Mouse (Mus musculus) thymus, postnatal 0 days (tissue): Measurements from ENCODE around the gene Lrrc17. TPM values are rescaled to one million over a fixed set of nuclear protein-coding genes. Genes with fewer than 3 reads are reported as not detected.
"Not testable (repeated sequence)": the region's sequence is repeated elsewhere in the genome, so short reads cannot be mapped to it uniquely, and the experiment has no call there.

Experiments
- DNase-seq: peaks from one replicate; pipeline ENCODE4 v3.0.0-alpha.2; 2015; ENCODE audit warnings: low spot score
- polyA plus RNA-seq: library from polyadenylated mRNA; unstranded; fragments of >200 nt; fragmentation: Nextera tagmentation; extraction: Ambion mirVana; gene quantifications from 2 replicates; pipeline ENCODE4 v1.2.1, GENCODE M21; 2015

Gene Lrrc17
- polyA plus RNA-seq, 1 experiment from 2014 or later: 10.6 TPM

DNA sequence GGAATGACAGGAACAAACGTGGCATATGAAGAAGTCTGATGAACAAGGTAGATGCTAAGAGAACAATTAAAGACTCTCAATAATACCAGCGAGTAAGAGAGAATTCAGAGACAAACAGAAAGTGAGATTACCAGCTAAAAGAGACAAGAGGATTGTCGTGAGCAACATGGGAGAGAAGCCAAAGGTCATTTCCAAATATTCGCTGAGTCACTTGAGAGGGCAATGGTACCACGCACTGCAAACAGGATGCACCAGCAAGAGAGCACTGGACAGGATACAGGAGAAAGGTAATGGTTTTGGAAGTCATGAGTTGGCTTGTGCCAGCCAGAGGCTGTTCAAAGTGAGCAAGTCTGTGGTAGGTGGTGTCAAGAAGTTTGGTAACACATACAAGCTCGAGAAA lies 62.6 kb downstream of the Lrrc17 start:
- no peak for DNase-seq

DNA sequence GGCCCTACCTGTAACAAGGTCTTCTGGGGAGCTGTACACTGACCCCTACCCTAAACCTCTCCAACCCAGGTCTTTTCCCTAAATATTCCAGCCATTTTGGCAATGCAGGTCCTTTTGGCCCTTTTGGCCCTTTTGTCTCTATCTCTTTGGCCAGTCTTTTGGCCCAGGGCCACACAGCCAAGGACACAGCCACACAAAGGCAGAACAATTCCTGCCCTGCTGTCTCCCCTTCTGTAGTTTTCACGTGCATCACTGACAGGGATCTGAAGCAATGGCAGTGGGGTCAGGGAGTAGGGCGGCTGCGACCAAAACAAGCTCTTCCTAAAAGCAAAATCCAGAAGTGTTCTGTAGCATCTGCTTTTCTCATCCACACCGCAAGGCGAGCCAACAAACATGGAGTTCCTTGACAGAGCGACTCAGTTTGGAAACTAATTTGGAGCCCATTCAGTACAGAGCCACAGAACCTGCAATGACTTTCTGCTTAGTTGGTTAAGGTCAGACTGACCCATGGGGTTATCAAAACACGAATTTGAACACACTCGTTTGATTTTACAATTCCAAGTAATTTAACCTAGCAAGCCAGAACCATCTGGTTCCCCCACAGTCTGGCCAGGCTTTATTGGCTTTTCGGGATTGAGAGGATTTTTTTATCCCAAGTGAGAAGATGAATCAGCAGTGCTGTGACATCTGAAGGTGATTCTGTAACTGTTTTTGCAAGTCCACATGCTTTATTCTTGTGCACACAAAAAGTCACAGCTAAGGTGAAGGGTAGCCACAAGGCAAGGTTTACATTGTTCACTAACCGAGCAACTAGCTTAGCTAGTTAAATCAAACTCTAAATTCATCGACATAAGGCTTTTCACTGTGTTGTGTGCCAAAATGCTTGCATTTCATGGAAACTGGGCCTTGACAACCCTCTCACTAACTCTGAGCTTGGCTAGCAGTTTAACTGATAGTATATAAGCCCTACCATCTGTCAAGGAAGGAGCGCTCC lies 65.2 kb downstream of the Lrrc17 start:
- DNase-seq: no peak

- no peak for DNase-seq
These were observed 67.6 kb downstream of the Lrrc17 start for GRCm38 (mm10) chr5:21610996-21611395.

DNA sequence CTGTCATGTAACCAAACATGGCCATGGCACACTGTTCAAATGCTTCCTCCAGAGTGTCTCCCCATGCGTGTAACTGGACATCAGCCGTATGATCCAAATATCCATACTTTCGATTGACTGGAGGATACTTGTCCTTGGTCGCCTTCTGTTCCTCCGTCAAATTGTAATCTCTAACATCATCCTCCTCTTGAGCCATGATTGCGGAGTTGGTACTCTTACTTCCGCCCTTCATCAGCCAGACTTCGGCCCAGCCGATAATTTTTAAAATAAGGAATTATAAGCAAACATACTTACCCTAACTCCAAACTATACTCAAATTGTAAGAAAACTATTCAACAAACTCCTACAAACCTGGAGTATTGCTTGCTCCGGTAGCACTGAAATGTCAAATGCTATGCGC lies 70.9 kb downstream of the Lrrc17 start:
- not testable (repeated sequence) for DNase-seq

DNA sequence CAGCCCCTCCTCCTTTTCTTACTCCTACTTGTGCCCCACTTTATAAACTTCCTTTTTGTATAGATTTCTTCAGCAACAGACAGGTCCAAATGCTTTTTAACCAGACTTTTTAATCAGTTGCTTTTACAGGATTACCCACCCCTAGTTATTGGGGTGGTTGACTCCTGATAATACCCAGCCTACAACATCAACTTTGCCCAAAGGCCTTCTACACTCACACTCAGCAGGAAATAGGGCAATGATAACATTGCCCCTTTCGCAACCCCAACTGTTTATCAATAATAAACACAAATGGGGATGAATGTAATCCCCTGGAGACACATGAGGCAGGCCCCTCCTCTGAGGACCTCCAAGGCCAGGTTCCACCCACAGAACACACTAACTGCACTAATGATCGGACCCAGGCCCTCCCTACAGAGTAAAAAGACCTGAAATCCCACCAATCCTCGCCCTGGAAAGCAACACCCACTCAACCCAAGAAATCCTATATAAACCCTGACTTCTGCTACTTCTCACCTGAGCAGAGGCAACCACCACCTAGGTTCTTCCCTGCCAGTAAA lies 73.2 kb downstream of the Lrrc17 start:
- no peak for DNase-seq

Other genes with a start within 250 kb of the Lrrc17 start
- gene Fgl2, start 170.9 kb upstream of the Lrrc17 start, polyA plus RNA-seq: 4.5 and 4.8 TPM in 2 replicates
- gene Ccdc146, start 118.9 kb upstream of the Lrrc17 start, polyA plus RNA-seq: 0.21 TPM in 1 of 2 replicates, not detected in the other
- 4.9 and 5.2 TPM in 2 replicates for gene Fam185a, start 118.6 kb upstream of the Lrrc17 start, polyA plus RNA-seq
- gene Fbxl13, start 102.1 kb downstream of the Lrrc17 start, polyA plus RNA-seq: 0.13 and 0.23 TPM in 2 replicates
- 34.4 and 36.3 TPM in 2 replicates for gene Armc10, start 102.3 kb downstream of the Lrrc17 start, polyA plus RNA-seq
- gene Napepld, start 157.8 kb downstream of the Lrrc17 start, polyA plus RNA-seq: 0.86 and 0.90 TPM in 2 replicates
- 68.0 and 71.5 TPM in 2 replicates for gene Pmpcb, start 193.6 kb downstream of the Lrrc17 start, polyA plus RNA-seq
- gene Dnajc2, start 241.7 kb downstream of the Lrrc17 start, polyA plus RNA-seq: 125 and 126 TPM in 2 replicates
- gene Psmc2, start 241.7 kb downstream of the Lrrc17 start, polyA plus RNA-seq: 195 and 204 TPM in 2 replicates